Mouse (Mus musculus) limb, embryonic 10.5 days (tissue): Measurements from ENCODE around the gene Crabp2. TPM values are rescaled to one million over a fixed set of nuclear protein-coding genes. Genes with fewer than 3 reads are reported as not detected.
"Not testable (repeated sequence)": the region's sequence is repeated elsewhere in the genome, so short reads cannot be mapped to it uniquely, and the experiment has no call there.

Experiments
- DNase-seq: peaks from one replicate; pipeline ENCODE4 v3.0.0-alpha.2; 2017; ENCODE audit warnings: low spot score
- H3K27ac ChIP-seq: fragments of 300-500 bp; sonication (generic); 2 replicates; pipeline ENCODE4 v1.5.1; 2016; ENCODE audit warnings: mild to moderate bottlenecking
- H3K27me3 ChIP-seq: fragments of 300-500 bp; sonication (generic); 2 replicates; pipeline ENCODE4 v1.6.1; 2016; ENCODE audit warnings: low read depth, mild to moderate bottlenecking; ENCODE audit not compliant: poor library complexity, severe bottlenecking
- H3K36me3 ChIP-seq: fragments of 300-500 bp; sonication (generic); 2 replicates; pipeline ENCODE4 v1.6.1; 2016; ENCODE audit warnings: mild to moderate bottlenecking, moderate library complexity
- H3K4me1 ChIP-seq: fragments of 300-500 bp; sonication (generic); 2 replicates; pipeline ENCODE4 v1.6.1; 2016
- H3K4me3 ChIP-seq: fragments of 300-500 bp; sonication (generic); 2 replicates; pipeline ENCODE4 v1.5.1; 2016; ENCODE audit warnings: mild to moderate bottlenecking, moderate library complexity
- H3K9me3 ChIP-seq: fragments of 300-500 bp; sonication (generic); replicated peaks from 2 replicates; pipeline ENCODE4 v1.6.1; 2016; ENCODE audit warnings: mild to moderate bottlenecking
- WGBS: fragments of 180-500 bp; shearing (Covaris S2); methylation state at CpG from one replicate; pipeline ENCODE4 v1.1.7; 2016; 5-methylcytosine and 5-hydroxymethylcytosine counted together
- polyA plus RNA-seq: library from polyadenylated mRNA; unstranded; fragments of >200 nt; fragmentation: Nextera tagmentation; extraction: Ambion mirVana; gene quantifications from 2 replicates; pipeline ENCODE4 v1.2.1, GENCODE M21; 2016

Crabp2 gene
- 944 and 1,066 TPM in 2 replicates for polyA plus RNA-seq

DNA sequence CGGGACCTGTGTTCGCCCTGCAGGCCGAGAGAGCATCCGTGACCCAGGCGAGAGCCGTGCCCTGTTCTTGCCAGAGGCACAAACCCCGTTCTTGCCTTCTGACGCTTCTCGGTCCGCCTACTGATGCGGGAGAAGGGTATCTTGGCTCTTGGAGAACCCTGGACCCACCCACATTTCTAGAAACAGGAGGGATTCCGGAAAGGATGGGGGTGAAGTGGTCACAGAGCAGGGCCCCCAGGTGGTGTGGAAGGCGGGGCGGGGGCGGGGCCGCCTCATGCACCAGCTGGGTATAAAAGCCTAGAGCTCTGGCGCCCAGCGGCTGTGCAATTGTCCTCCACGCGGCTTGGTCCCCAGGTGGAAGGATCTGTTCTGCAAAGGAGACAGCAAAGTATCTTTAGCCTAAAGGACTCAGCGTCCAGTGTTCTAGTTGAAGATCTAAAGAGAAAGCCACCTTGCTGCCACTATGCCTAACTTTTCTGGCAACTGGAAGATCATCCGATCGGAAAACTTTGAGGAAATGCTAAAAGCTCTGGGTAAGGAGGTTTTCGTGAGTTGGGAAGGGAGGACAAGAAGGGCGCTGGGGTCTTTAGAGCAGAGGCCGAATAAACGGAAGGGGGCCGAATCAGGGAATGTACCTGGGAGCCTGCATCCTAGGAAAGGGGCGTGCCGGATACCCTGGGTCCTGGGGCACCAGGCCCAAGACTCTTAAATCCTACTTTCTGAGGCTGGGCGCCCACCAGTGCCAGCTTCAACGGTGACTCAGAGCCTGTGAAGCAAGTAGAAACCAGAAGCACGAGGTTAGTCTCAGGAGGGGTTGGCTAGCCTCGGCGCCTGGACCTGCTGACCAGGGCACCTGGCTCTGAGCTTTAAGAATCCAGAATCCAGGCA is at the start of gene Crabp2:
Crabp2 (plus strand) TSS at position 289 of the 888 bp plus-strand sequence.
- Histone ChIP-seq H3K4me3 (peak within 1 kb of the TSS; percentile 75), H3K27me3 (no peaks in the 10 kb centered on the region), H3K36me3 (peaks cover 46% of the 10 kb centered on the region), H3K4me1 (peaks cover 93% of the 10 kb centered on the region), H3K9me3 (no peaks in the 10 kb centered on the region), H3K27ac (peak within 1 kb of the TSS; percentile 93)
- under 1% methylated on average over 35 of the region's 35 CpGs for WGBS
- DNase-seq: peak; percentile 91

- H3K27me3 ChIP-seq: no peaks in the 10 kb centered on the region
- no peak overlapping the region for H3K4me3 ChIP-seq
- peaks cover 6% of the 10 kb centered on the region for H3K4me1 ChIP-seq
- H3K27ac ChIP-seq: no peak overlapping the region
- WGBS: 72% methylated on average over 3 of the region's 3 CpGs
- H3K36me3 ChIP-seq: no peaks in the 10 kb centered on the region
- no peaks in the 10 kb centered on the region for H3K9me3 ChIP-seq
- no peak for DNase-seq
Observed at GRCm38 (mm10) chr3:87899266-87899665, 49.2 kb upstream of the Crabp2 start.

DNA sequence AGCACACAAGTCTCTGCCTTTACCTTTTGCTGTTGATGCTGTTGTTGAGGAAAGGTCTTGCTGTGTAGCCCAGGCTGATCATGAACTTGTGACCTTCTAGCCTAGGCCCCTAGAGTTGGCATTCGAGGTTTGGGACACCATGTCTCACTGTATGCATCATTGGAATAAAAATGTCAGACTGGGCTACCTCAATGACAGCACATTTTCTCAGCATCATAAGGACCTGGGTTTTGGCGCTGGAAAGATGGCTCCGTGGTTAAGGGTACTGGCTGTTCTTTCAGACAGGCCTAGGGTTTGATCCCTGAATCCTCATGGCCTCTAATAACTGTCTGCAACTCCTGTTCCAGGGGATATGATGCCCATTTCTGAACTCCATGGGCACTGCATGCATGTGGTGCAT is 48.7 kb upstream of the Crabp2 start:
- Histone ChIP-seq H3K27me3 (no peaks in the 10 kb centered on the region), H3K4me3 (no peak overlapping the region), H3K9me3 (no peaks in the 10 kb centered on the region), H3K36me3 (no peaks in the 10 kb centered on the region), H3K27ac (no peak overlapping the region), H3K4me1 (peaks cover 6% of the 10 kb centered on the region)
- DNase-seq: no peak
- WGBS: 86% methylated on average over 3 of the region's 3 CpGs

- Histone ChIP-seq H3K27me3 (no peaks in the 10 kb centered on the region), H3K27ac (peak overlapping the region; percentile 25; the same call in 1 of the 2 replicates), H3K9me3 (no peaks in the 10 kb centered on the region), H3K4me1 (peaks cover 10% of the 10 kb centered on the region), H3K36me3 (no peaks in the 10 kb centered on the region), H3K4me3 (no peak overlapping the region)
- DNase-seq: no peak
- WGBS: 49% methylated on average over 1 of the region's 1 CpGs
Observed at GRCm38 (mm10) chr3:87901036-87901624, 47.3 kb upstream of the Crabp2 start.

- H3K27me3 ChIP-seq, H3K27ac ChIP-seq, H3K9me3 ChIP-seq, H3K36me3 ChIP-seq, H3K4me1 ChIP-seq, H3K4me3 ChIP-seq, DNase-seq: not testable (repeated sequence)
- WGBS: 87% methylated on average over 5 of the region's 6 CpGs
Observed at GRCm38 (mm10) chr3:87901959-87902358, 46.5 kb upstream of the Crabp2 start.

DNA sequence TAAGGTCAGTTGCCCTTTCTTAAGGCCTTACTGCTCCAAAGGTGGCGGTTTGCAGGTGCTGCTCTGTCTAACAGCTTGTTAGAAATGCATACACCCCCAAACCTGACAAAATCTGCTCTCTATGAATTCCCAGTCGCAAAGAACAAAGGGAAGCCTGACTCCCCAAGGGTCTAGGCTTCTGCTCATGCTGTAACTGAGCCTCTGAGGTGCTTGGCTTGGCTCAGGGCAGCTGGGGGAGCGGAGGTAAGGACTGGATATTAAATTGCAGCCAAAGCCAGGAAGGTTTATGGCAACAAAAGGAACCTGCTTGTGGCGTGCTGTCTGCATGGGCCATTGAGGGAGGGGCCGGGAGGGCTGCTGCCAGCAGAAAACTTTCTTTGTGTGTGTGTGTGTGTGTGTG is 44.6 kb upstream of the Crabp2 start:
- peak overlapping the region; percentile 72 for H3K27ac ChIP-seq
- no peaks in the 10 kb centered on the region for H3K27me3 ChIP-seq
- no peak overlapping the region for H3K4me3 ChIP-seq
- peaks cover 22% of the 10 kb centered on the region for H3K4me1 ChIP-seq
- DNase-seq: no peak
- WGBS: 52% methylated on average over 5 of the region's 5 CpGs
- no peaks in the 10 kb centered on the region for H3K9me3 ChIP-seq
- H3K36me3 ChIP-seq: peaks cover 5% of the 10 kb centered on the region; the same call in 1 of the 2 replicates

- Histone ChIP-seq H3K4me1 (peaks cover 44% of the 10 kb centered on the region), H3K27me3 (no peaks in the 10 kb centered on the region), H3K9me3 (no peaks in the 10 kb centered on the region), H3K27ac (peak within 1 kb of the TSS; percentile 98), H3K36me3 (peaks cover 6% of the 10 kb centered on the region), H3K4me3 (peak within 1 kb of the TSS; percentile 94)
- peak; percentile 97 for DNase-seq
- WGBS: 1% methylated on average over 57 of the region's 57 CpGs
Observed at GRCm38 (mm10) chr3:87905880-87906485, 42.5 kb upstream of the Crabp2 start, which contains the start of gene Hdgf. TSS of gene Hdgf (plus strand) at chr3:87906321.

GRCm38 (mm10) chr3:87906601-87906980 is 41.9 kb upstream of the Crabp2 start:
- Histone ChIP-seq H3K4me1 (peaks cover 50% of the 10 kb centered on the region), H3K9me3 (no peaks in the 10 kb centered on the region), H3K27ac (peak overlapping the region; percentile 98), H3K36me3 (peaks cover 9% of the 10 kb centered on the region), H3K27me3 (no peaks in the 10 kb centered on the region), H3K4me3 (peak overlapping the region; percentile 94)
- DNase-seq: no peak
- WGBS: under 1% methylated on average over 39 of the region's 47 CpGs

DNA sequence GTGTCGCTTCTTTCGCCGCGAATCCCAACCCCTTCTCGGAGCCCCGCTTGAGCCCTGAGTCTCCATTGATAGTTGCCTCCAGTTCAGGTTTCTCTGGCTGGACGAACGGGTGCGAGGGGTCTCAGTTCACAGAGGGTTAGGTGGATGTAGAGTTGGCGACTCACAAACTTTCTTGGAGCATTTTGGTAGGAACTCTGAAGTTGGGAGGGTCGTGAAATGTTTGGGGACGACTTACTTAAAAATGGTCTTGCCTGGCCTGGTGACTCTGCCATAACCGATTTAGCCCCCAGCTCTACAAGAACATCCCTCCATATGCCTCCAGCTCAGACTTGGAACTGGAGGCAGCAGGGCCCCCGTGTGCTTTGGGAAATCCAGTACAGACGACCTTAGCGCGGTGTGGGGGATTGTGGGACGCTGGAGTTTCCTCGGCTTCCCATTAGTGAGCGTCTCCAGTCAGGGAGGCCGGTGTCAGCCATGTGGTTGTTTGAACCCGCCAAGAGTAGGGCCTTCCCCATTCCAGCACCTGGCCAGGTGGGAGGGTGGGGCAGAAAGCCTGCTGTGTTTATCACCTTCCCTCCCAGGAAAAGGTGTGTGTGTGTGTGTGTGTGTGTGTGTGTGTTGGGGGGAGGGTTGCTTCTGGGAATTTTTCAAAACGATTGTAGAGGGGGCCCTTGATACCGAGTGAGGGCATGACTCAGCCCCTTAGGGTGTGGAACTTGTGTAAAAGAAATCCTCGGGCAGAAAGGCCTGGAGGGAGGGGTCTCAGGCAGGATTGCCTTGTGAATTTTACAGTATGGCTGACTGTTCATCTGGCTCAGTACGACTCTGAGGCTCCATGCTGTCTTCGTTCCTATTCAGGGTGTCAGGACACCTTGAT is 41.2 kb upstream of the Crabp2 start:
- H3K4me3 ChIP-seq: peak overlapping the region; percentile 94
- peaks cover 9% of the 10 kb centered on the region for H3K36me3 ChIP-seq
- H3K27ac ChIP-seq: peak overlapping the region; percentile 98
- H3K9me3 ChIP-seq: no peaks in the 10 kb centered on the region
- WGBS: under 1% methylated on average over 27 of the region's 27 CpGs
- peaks cover 50% of the 10 kb centered on the region for H3K4me1 ChIP-seq
- peak; percentile 71 for DNase-seq
- H3K27me3 ChIP-seq: no peaks in the 10 kb centered on the region

GRCm38 (mm10) chr3:87907906-87908305 is 40.6 kb upstream of the Crabp2 start:
- no peak for DNase-seq
- H3K4me3 ChIP-seq: peak overlapping the region; percentile 94
- H3K9me3 ChIP-seq: no peaks in the 10 kb centered on the region
- H3K27ac ChIP-seq: peak overlapping the region; percentile 98
- peaks cover 15% of the 10 kb centered on the region for H3K36me3 ChIP-seq
- peaks cover 50% of the 10 kb centered on the region for H3K4me1 ChIP-seq
- no peaks in the 10 kb centered on the region for H3K27me3 ChIP-seq
- 0% methylated on average over 1 of the region's 1 CpGs for WGBS

GRCm38 (mm10) chr3:87909381-87909780 is 39.1 kb upstream of the Crabp2 start:
- no peak for DNase-seq
- Histone ChIP-seq H3K4me1 (peaks cover 44% of the 10 kb centered on the region), H3K4me3 (peak overlapping the region; percentile 94), H3K27me3 (no peaks in the 10 kb centered on the region), H3K36me3 (peaks cover 29% of the 10 kb centered on the region), H3K27ac (peak overlapping the region; percentile 87), H3K9me3 (no peaks in the 10 kb centered on the region)
- 83% methylated on average over 2 of the region's 2 CpGs for WGBS

GRCm38 (mm10) chr3:87909874-87910273 is 38.6 kb upstream of the Crabp2 start:
- H3K9me3 ChIP-seq: no peaks in the 10 kb centered on the region
- H3K4me3 ChIP-seq: peak overlapping the region; percentile 94

More at GRCm38 (mm10) chr3:87909874-87910273, 38.6 kb upstream of the Crabp2 start:
- peak overlapping the region; percentile 87 for H3K27ac ChIP-seq
- DNase-seq: no peak
- WGBS: 7% methylated on average over 4 of the region's 4 CpGs
- peaks cover 34% of the 10 kb centered on the region for H3K36me3 ChIP-seq
- H3K27me3 ChIP-seq: no peaks in the 10 kb centered on the region
- peaks cover 44% of the 10 kb centered on the region for H3K4me1 ChIP-seq
